Mouse (Mus musculus): ENCODE measurements around the gene Omd. TPM values are rescaled to one million over a fixed set of nuclear protein-coding genes. Genes with fewer than 3 reads are reported as not detected.

Gene Omd
- 0.22 and 0.93 TPM in 2 replicates for polyA plus RNA-seq (2014; fragmentation: Nextera tagmentation; extraction: Ambion mirVana)

DNA sequence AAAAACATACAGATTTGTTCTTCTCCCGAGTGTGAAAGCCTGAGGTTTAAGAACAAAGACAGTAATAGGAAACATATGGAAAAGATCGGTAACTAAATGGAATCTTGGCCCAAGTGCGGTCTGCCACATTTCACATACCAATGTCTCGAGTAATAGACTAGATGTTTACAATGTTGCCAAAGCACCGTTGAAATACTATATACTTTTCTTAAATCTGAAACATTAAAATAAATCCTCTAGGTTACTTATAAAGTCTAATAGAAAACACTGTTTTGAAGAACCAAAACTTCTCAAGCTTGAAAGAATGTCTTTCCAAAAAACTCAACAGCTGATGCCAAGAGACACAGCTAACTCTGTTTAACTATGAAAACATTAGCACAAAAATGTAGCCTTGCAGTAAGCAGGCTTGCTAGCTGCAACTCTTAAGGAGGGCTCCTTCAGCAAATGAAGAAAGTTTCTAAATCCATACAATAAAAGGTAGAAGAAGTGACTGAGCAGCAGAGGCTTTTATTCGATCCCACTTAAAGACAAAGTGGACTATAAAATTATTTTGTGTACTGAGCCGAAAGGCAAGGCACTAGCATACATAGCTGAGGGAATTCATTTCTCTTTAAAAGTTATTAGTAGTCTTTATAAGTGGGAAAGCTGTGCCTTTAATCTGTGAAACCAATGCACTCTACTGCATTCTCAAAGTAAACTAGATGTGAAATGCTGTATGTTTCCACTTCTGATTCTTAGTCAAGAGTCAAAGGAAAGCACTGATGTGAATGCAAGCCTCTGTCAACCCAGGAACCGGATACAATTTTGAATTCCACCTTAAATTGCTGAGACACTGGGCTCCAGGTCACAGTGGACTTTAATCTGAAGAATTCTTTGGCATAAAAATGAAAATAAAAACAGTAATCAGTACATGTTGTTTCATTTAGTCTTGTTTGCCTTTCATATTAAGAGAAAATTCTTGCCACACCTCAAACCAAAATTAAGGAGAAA, at the start of gene Omd:
Omd (plus strand) TSS at position 922 of the 990 bp plus-strand sequence.
- H3K36me3 ChIP-seq (ENCODE audit: control insufficient read depth, insufficient read depth, low read length): no peaks in the 10 kb centered on the region
- DNase-seq (ENCODE audit: low spot score): no peak
- H3K27me3 ChIP-seq (replicated peaks; ENCODE audit: control insufficient read depth, insufficient read depth, low read length): no peaks in the 10 kb centered on the region
- ATAC-seq: no peak
- WGBS: 85% methylated on average over 8 of the region's 8 CpGs
- H3K9me3 ChIP-seq (replicated peaks; ENCODE audit: control insufficient read depth, low read length): no peaks in the 10 kb centered on the region
- H3K4me2 ChIP-seq (ENCODE audit: low read length): no peak within 1 kb of the TSS
- H3K27ac ChIP-seq (ENCODE audit: low read depth, low read length): no peak within 1 kb of the TSS
- H3K9ac ChIP-seq (ENCODE audit: low read length): no peak within 1 kb of the TSS
- no peak within 1 kb of the TSS for H3K4me3 ChIP-seq (ENCODE audit: low read depth, low read length)
- H3K4me1 ChIP-seq (ENCODE audit: control insufficient read depth, insufficient read depth, low read length): no peaks in the 10 kb centered on the region

DNA sequence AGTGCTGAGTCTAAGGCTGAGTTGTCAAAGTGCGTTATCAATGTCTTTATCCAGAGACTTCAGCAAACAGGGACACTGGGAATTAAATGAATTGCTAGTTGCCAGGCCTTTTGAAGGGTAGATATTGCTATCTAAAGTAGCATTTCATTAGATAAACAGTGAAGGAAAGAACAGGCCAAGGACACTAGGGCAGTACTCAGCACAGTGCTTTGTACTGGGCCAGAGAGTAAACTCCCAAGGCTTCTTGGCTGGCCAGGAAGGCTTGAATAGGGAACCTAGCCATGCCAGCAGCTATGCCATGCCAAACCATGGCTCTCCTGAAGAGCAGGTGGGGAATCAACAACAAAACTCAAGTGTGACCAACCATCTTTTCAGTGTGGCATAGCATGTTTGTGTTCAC, 45.3 kb upstream of the Omd start:
- H3K9ac ChIP-seq (ENCODE audit: low read length): no peak overlapping the region
- 90% methylated on average over 1 of the region's 1 CpGs for WGBS
- no peaks in the 10 kb centered on the region for H3K27me3 ChIP-seq (replicated peaks; ENCODE audit: control insufficient read depth, insufficient read depth, low read length)
- ATAC-seq: no peak
- no peaks in the 10 kb centered on the region for H3K9me3 ChIP-seq (replicated peaks; ENCODE audit: control insufficient read depth, low read length)
- no peaks in the 10 kb centered on the region for H3K4me1 ChIP-seq (ENCODE audit: control insufficient read depth, insufficient read depth, low read length)
- DNase-seq (ENCODE audit: low spot score): no peak
- no peaks in the 10 kb centered on the region for H3K36me3 ChIP-seq (ENCODE audit: control insufficient read depth, insufficient read depth, low read length)
- no peak overlapping the region for H3K4me2 ChIP-seq (ENCODE audit: low read length)
- no peak overlapping the region for H3K4me3 ChIP-seq (ENCODE audit: low read depth, low read length)
- H3K27ac ChIP-seq (ENCODE audit: low read depth, low read length): no peak overlapping the region

DNA sequence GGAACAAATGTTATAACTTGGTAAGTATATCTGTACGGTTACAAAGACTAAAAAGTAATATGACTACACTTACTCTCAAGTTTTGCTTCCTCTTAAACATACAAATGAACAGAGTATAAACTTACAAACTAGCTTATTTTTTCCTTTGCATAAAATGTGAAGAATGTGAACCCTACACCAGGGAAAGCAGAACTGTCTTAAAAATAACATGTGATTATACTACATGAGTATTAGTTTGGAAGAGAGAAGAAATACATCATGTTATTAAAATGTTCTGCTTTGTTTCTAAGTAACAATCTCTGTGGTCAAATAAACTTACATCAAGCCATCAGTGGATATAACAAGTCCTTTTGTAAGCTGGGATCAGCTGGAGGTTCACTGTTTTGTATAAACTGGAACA, 43.6 kb upstream of the Omd start:
- H3K27me3 ChIP-seq (replicated peaks; ENCODE audit: control insufficient read depth, insufficient read depth, low read length): no peaks in the 10 kb centered on the region
- ATAC-seq (no peak), DNase-seq (ENCODE audit: low spot score) (no peak)
- no peaks in the 10 kb centered on the region for H3K9me3 ChIP-seq (replicated peaks; ENCODE audit: control insufficient read depth, low read length)
- no peak overlapping the region for H3K4me2 ChIP-seq (ENCODE audit: low read length)
- H3K4me3 ChIP-seq (ENCODE audit: low read depth, low read length): no peak overlapping the region
- no peak overlapping the region for H3K9ac ChIP-seq (ENCODE audit: low read length)
- no peaks in the 10 kb centered on the region for H3K4me1 ChIP-seq (ENCODE audit: control insufficient read depth, insufficient read depth, low read length)
- WGBS: 91% methylated on average over 1 of the region's 1 CpGs
- no peaks in the 10 kb centered on the region for H3K36me3 ChIP-seq (ENCODE audit: control insufficient read depth, insufficient read depth, low read length)
- H3K27ac ChIP-seq (ENCODE audit: low read depth, low read length): no peak overlapping the region

DNA sequence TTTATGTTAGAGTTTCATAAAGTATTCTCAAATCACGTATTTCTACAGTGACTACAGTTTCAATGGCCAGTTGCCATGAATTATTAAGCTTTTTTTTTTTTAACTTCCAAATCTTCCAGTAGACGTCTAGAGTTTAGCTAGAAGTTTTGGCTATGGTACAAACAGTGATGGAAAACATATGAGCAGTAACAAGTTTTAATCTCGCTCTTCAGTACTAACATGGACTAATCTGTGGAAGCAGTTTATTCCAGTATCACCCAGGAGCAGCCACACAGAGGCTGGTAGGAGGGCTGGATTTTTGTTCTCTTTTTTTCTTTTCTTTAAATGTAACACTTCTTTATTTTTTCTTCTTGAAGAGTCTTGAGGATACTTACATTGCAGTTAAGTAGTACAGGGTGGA, 38.0 kb upstream of the Omd start, which contains the start of gene Aspn:
Aspn (plus strand) TSS at position 165 of the 400 bp plus-strand sequence.
- 84% methylated on average over 3 of the region's 3 CpGs for WGBS

DNA sequence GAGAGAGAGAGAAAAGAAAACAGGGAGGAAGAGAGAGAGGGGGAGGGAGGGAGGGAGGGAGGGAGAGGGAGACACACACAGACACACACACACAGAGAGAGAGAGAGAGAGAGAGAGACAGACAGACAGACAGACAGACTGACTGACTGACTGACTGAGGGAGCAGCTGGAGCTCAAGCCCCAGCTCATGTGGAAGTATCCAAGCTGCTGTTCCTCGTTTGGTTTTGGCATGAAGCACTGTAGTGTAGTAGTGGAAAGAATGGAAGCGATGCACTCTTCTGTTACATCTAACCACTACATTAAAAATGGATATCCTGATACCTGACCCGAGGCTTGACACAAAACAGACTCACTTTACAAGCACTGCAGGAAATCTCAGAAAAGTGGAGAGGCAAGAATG, 36.6 kb upstream of the Omd start:
- WGBS: 75% methylated on average over 3 of the region's 3 CpGs
- no peak overlapping the region for H3K9ac ChIP-seq (ENCODE audit: low read length)
- DNase-seq (ENCODE audit: low spot score): no peak
- H3K9me3 ChIP-seq (replicated peaks; ENCODE audit: control insufficient read depth, low read length): no peaks in the 10 kb centered on the region
- no peaks in the 10 kb centered on the region for H3K4me1 ChIP-seq (ENCODE audit: control insufficient read depth, insufficient read depth, low read length)
- H3K4me3 ChIP-seq (ENCODE audit: low read depth, low read length): no peak overlapping the region
- no peaks in the 10 kb centered on the region for H3K27me3 ChIP-seq (replicated peaks; ENCODE audit: control insufficient read depth, insufficient read depth, low read length)
- no peak for ATAC-seq
- H3K36me3 ChIP-seq (ENCODE audit: control insufficient read depth, insufficient read depth, low read length): no peaks in the 10 kb centered on the region
- H3K27ac ChIP-seq (ENCODE audit: low read depth, low read length): no peak overlapping the region
- no peak overlapping the region for H3K4me2 ChIP-seq (ENCODE audit: low read length)

More for the DNA sequence above, 38.0 kb upstream of the Omd start, which contains the start of gene Aspn:
- Histone ChIP-seq H3K4me3 (ENCODE audit: low read depth, low read length) (no peak within 1 kb of the TSS), H3K4me1 (ENCODE audit: control insufficient read depth, insufficient read depth, low read length) (no peaks in the 10 kb centered on the region), H3K36me3 (ENCODE audit: control insufficient read depth, insufficient read depth, low read length) (no peaks in the 10 kb centered on the region), H3K9ac (ENCODE audit: low read length) (no peak within 1 kb of the TSS), H3K9me3 (replicated peaks; ENCODE audit: control insufficient read depth, low read length) (no peaks in the 10 kb centered on the region), H3K27ac (ENCODE audit: low read depth, low read length) (no peak within 1 kb of the TSS), H3K27me3 (replicated peaks; ENCODE audit: control insufficient read depth, insufficient read depth, low read length) (no peaks in the 10 kb centered on the region), H3K4me2 (ENCODE audit: low read length) (no peak within 1 kb of the TSS)
- DNase-seq (ENCODE audit: low spot score): no peak
- no peak for ATAC-seq

DNA sequence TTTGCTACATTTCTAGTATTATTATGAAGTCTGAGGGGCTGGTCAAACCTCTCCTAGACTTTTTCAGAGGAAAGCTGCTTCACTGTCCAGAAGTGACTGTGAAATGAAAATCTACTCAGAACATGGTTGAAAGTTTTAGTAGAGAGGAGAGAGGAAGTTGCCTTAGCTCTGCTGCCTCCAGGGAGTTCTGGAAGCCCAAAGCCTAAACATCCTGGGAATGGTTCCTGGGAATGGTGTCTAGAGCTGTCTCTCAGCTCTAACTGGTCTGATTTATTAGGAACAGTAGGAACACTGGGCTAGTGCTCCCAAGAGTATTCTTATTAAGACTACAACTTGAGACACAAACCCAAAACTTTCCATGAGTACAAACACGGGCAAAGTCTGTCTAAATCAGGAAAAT, 35.7 kb upstream of the Omd start:
- Histone ChIP-seq H3K27me3 (replicated peaks; ENCODE audit: control insufficient read depth, insufficient read depth, low read length) (no peaks in the 10 kb centered on the region), H3K36me3 (ENCODE audit: control insufficient read depth, insufficient read depth, low read length) (no peaks in the 10 kb centered on the region), H3K4me2 (ENCODE audit: low read length) (no peak overlapping the region), H3K4me3 (ENCODE audit: low read depth, low read length) (no peak overlapping the region), H3K4me1 (ENCODE audit: control insufficient read depth, insufficient read depth, low read length) (no peaks in the 10 kb centered on the region), H3K9me3 (replicated peaks; ENCODE audit: control insufficient read depth, low read length) (no peaks in the 10 kb centered on the region), H3K27ac (ENCODE audit: low read depth, low read length) (no peak overlapping the region), H3K9ac (ENCODE audit: low read length) (no peak overlapping the region)
- ATAC-seq (no peak), DNase-seq (ENCODE audit: low spot score) (no peak)
- WGBS: 81% methylated on average over 1 of the region's 1 CpGs

DNA sequence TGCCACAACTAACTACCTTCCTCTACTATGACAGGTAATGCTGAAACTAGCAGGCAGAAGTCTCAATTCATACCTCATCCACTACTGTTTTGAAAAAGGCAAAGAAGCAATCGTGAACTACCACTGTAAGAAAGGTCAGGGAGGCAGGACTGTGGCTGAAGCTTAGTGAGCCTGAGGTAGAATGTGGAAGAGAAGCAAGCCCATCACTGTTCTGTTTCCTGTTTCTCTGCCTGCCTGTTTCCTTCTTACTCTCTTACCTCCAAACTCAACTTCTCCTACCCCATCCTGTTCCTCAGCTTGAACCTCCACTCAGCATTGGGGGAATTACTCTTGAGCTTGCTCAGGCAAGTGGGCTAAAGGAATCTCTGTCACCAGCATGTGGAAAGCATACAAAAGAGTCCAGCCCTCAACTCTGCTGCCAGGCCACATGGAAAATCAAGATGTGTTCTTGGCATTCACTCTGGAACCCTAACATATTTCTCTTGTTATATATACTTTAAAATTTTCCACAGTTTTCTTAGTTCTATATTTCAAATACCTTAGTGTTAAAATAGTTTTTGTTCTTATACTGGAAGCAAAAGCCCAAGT, 34.6 kb upstream of the Omd start:
- no peak overlapping the region for H3K4me2 ChIP-seq (ENCODE audit: low read length)
- H3K9ac ChIP-seq (ENCODE audit: low read length): no peak overlapping the region
- no peak for ATAC-seq
- no peaks in the 10 kb centered on the region for H3K27me3 ChIP-seq (replicated peaks; ENCODE audit: control insufficient read depth, insufficient read depth, low read length)
- H3K9me3 ChIP-seq (replicated peaks; ENCODE audit: control insufficient read depth, low read length): no peaks in the 10 kb centered on the region
- H3K36me3 ChIP-seq (ENCODE audit: control insufficient read depth, insufficient read depth, low read length): no peaks in the 10 kb centered on the region
- DNase-seq (ENCODE audit: low spot score): no peak
- no peak overlapping the region for H3K27ac ChIP-seq (ENCODE audit: low read depth, low read length)
- H3K4me3 ChIP-seq (ENCODE audit: low read depth, low read length): no peak overlapping the region
- H3K4me1 ChIP-seq (ENCODE audit: control insufficient read depth, insufficient read depth, low read length): no peaks in the 10 kb centered on the region
- WGBS: 83% methylated on average over 1 of the region's 1 CpGs

DNA sequence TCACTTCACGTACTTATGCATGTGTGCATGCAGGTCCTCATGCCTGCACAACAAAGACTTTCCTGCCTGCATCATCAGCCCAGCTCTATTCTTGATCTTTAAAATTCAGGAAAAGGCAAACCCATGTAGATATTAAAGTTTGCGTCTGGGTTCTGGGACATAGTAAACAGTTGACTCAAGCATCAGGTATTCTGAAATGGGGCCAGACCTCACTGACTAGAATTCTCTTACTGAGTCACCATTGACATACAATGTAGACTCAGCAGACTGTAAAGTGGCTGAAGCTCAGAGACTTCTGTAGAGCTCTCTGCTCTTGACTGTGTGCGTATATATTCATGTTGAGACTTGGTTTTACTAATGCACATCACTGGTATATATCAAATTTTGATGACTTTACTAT, 32.6 kb upstream of the Omd start:
- no peaks in the 10 kb centered on the region for H3K4me1 ChIP-seq (ENCODE audit: control insufficient read depth, insufficient read depth, low read length)
- ATAC-seq: no peak
- H3K27me3 ChIP-seq (replicated peaks; ENCODE audit: control insufficient read depth, insufficient read depth, low read length): no peaks in the 10 kb centered on the region
- no peak overlapping the region for H3K4me2 ChIP-seq (ENCODE audit: low read length)
- DNase-seq (ENCODE audit: low spot score): no peak
- no peak overlapping the region for H3K9ac ChIP-seq (ENCODE audit: low read length)
- WGBS: 95% methylated on average over 3 of the region's 3 CpGs
- no peak overlapping the region for H3K27ac ChIP-seq (ENCODE audit: low read depth, low read length)
- no peak overlapping the region for H3K4me3 ChIP-seq (ENCODE audit: low read depth, low read length)
- H3K9me3 ChIP-seq (replicated peaks; ENCODE audit: control insufficient read depth, low read length): no peaks in the 10 kb centered on the region
- H3K36me3 ChIP-seq (ENCODE audit: control insufficient read depth, insufficient read depth, low read length): no peaks in the 10 kb centered on the region

DNA sequence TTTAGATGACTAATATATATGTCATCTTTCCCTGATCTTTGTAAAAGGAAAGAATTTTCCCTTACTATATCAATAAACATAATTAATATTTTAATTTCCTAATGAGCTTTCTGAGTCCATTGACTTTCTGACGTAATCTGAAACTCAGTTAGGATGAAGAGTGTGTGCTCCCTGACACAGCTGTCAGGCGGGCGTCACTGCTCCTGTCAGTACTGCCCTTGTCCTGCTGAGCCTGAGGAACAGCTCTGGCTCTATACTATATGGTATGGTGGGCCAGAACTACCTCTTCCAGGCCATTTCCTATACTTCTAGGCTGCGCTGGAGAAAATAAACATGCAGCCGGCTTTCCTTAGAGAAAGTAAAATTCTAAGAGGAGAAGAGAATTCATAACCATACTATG, 27.7 kb upstream of the Omd start:
- Histone ChIP-seq H3K4me1 (ENCODE audit: control insufficient read depth, insufficient read depth, low read length) (no peaks in the 10 kb centered on the region), H3K36me3 (ENCODE audit: control insufficient read depth, insufficient read depth, low read length) (no peaks in the 10 kb centered on the region), H3K4me2 (ENCODE audit: low read length) (no peak overlapping the region), H3K9ac (ENCODE audit: low read length) (no peak overlapping the region), H3K9me3 (replicated peaks; ENCODE audit: control insufficient read depth, low read length) (no peaks in the 10 kb centered on the region), H3K27me3 (replicated peaks; ENCODE audit: control insufficient read depth, insufficient read depth, low read length) (no peaks in the 10 kb centered on the region), H3K27ac (ENCODE audit: low read depth, low read length) (no peak overlapping the region), H3K4me3 (ENCODE audit: low read depth, low read length) (no peak overlapping the region)
- WGBS: 80% methylated on average over 5 of the region's 5 CpGs
- ATAC-seq (no peak), DNase-seq (ENCODE audit: low spot score) (no peak)

Measured in forebrain, embryonic 14.5 days (tissue).